Mouse (Mus musculus) forebrain, embryonic 11.5 days (tissue): ENCODE data around the gene Gm20498. TPM values are rescaled to one million over a fixed set of nuclear protein-coding genes. Genes with fewer than 3 reads are reported as not detected.
"Not testable (repeated sequence)": the region's sequence is repeated elsewhere in the genome, so short reads cannot be mapped to it uniquely, and the experiment has no call there.

Source experiments
- ATAC-seq: fragments of 200-750 bp; cut with Nextera tagmentation; replicated peaks from 2 replicates; pipeline ENCODE4 v1.8.0; 2017; ENCODE audit warnings: moderate TSS enrichment; ENCODE audit not compliant: low FRiP score
- DNase-seq: peaks from one replicate; pipeline ENCODE4 v3.0.0-alpha.2; 2017; ENCODE audit warnings: low spot score
- H3K27ac ChIP-seq: fragments of 300-500 bp; sonication (generic); 2 replicates; pipeline ENCODE4 v1.5.1; 2014; ENCODE audit warnings: low read depth, low read length
- H3K27me3 ChIP-seq: fragments of 300-500 bp; sonication (generic); 2 replicates; pipeline ENCODE4 v1.6.1; 2014; ENCODE audit warnings: mild to moderate bottlenecking, low read length, mixed read lengths; ENCODE audit not compliant: control insufficient read depth, insufficient read depth
- H3K36me3 ChIP-seq: fragments of 300-500 bp; sonication (generic); 2 replicates; pipeline ENCODE4 v1.6.1; 2014; ENCODE audit warnings: mild to moderate bottlenecking, low read length, moderate library complexity, mixed read lengths; ENCODE audit not compliant: control insufficient read depth, insufficient read depth
- H3K4me1 ChIP-seq: fragments of 300-500 bp; sonication (generic); replicated peaks from 2 replicates; pipeline ENCODE4 v1.6.1; 2014; ENCODE audit warnings: low read length, mixed read lengths; ENCODE audit not compliant: control insufficient read depth, insufficient read depth
- H3K4me2 ChIP-seq: fragments of 300-500 bp; sonication (generic); 2 replicates; pipeline ENCODE4 v1.6.1; 2014; ENCODE audit warnings: low read depth, mild to moderate bottlenecking, low read length, moderate library complexity, mixed read lengths; ENCODE audit not compliant: severe bottlenecking
- H3K4me3 ChIP-seq: fragments of 300-500 bp; sonication (generic); 2 replicates; pipeline ENCODE4 v1.5.1; 2014; ENCODE audit warnings: low read depth, low read length
- H3K9ac ChIP-seq: fragments of 300-500 bp; sonication (generic); 2 replicates; pipeline ENCODE4 v1.6.1; 2014; ENCODE audit warnings: low read length
- H3K9me3 ChIP-seq: fragments of 300-500 bp; sonication (generic); 2 replicates; pipeline ENCODE4 v1.6.1; 2016; ENCODE audit warnings: low read length, mixed read lengths; ENCODE audit not compliant: control insufficient read depth
- WGBS: fragments of 180-500 bp; shearing (Covaris S2); extraction: QIAGEN DNeasy Blood & Tissue Kit; methylation state at CpG from one replicate; pipeline ENCODE4 v1.1.7; 2014; 5-methylcytosine and 5-hydroxymethylcytosine counted together
- polyA plus RNA-seq: library from polyadenylated mRNA; unstranded; fragments of >200 nt; fragmentation: Nextera tagmentation; extraction: Ambion mirVana; gene quantifications from 2 replicates; pipeline ENCODE4 v1.2.1, GENCODE M21; 2014

Gene Gm20498
- polyA plus RNA-seq, 1 experiment from 2014 or later: 28.0 TPM

- H3K36me3 ChIP-seq: no peaks in the 10 kb centered on the region
- no peak overlapping the region for H3K27ac ChIP-seq
- no peaks in the 10 kb centered on the region for H3K4me1 ChIP-seq
- H3K27me3 ChIP-seq: no peaks in the 10 kb centered on the region
- no peak overlapping the region for H3K9ac ChIP-seq
- no peak overlapping the region for H3K4me2 ChIP-seq
- H3K4me3 ChIP-seq: no peak overlapping the region
- no peaks in the 10 kb centered on the region for H3K9me3 ChIP-seq
- 96% methylated on average over 5 of the region's 5 CpGs for WGBS
- no peak for ATAC-seq
- DNase-seq: no peak
These were observed 42.2 kb downstream of the Gm20498 start for GRCm38 (mm10) chr12:81490491-81490890.

DNA sequence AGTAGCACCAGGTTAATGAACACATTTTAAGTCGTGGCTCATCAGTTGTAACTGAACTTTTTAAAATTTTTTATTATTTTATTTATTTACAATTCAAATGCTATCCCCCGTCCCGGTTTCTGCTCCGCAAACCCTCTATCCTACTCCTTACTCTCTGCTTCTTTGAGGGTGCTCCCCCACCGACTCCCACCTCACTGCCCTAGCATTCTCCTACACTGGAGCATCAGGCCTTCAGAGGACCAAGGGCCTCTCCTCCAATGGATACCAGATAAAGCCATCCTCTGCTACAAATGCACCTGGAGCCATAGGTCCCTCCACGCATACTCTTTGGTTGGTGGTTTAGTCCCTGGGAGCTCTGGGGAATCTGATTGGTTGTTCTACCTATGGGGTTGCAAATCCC lies 47.4 kb downstream of the Gm20498 start:
- peak overlapping the region; percentile 55 for H3K4me3 ChIP-seq
- peak overlapping the region; percentile 67; the same call in 1 of the 2 replicates for H3K9ac ChIP-seq
- no peaks in the 10 kb centered on the region for H3K9me3 ChIP-seq
- no peaks in the 10 kb centered on the region; the same call in 1 of the 2 replicates for H3K4me1 ChIP-seq
- WGBS: 42% methylated on average over 6 of the region's 6 CpGs
- H3K36me3 ChIP-seq: no peaks in the 10 kb centered on the region
- DNase-seq: no peak
- H3K4me2 ChIP-seq: peak overlapping the region; percentile 59
- no peak overlapping the region for H3K27ac ChIP-seq
- 0 out of 2 replicates have a peak, but pooled peaks have one; percentile 43 for ATAC-seq
- no peaks in the 10 kb centered on the region for H3K27me3 ChIP-seq

- 0% methylated on average over 31 of the region's 31 CpGs for WGBS
- Histone ChIP-seq H3K27ac (peak within 1 kb of the TSS; percentile 70; the same call in 1 of the 2 replicates), H3K36me3 (no peaks in the 10 kb centered on the region), H3K4me3 (peak within 1 kb of the TSS; percentile 55), H3K4me2 (peak within 1 kb of the TSS; percentile 59), H3K4me1 (no peaks in the 10 kb centered on the region; the same call in 1 of the 2 replicates), H3K27me3 (no peaks in the 10 kb centered on the region), H3K9ac (peak within 1 kb of the TSS; percentile 67), H3K9me3 (no peaks in the 10 kb centered on the region)
- DNase-seq (peak; percentile 91), ATAC-seq (peak; percentile 98)
These were observed 47.9 kb downstream of the Gm20498 start, which contains the start of gene Cox16 for GRCm38 (mm10) chr12:81484727-81485191. Gene Cox16, minus strand, starts transcription at chr12:81485127.

GRCm38 (mm10) chr12:81484212-81484611 lies 48.5 kb downstream of the Gm20498 start:
- H3K4me2 ChIP-seq: peak overlapping the region; percentile 59
- H3K4me3 ChIP-seq: peak overlapping the region; percentile 55
- no peaks in the 10 kb centered on the region; the same call in 1 of the 2 replicates for H3K4me1 ChIP-seq
- peak overlapping the region; percentile 67 for H3K9ac ChIP-seq
- ATAC-seq (no peak), DNase-seq (no peak)
- WGBS: 4% methylated on average over 7 of the region's 7 CpGs
- no peaks in the 10 kb centered on the region for H3K9me3 ChIP-seq
- no peaks in the 10 kb centered on the region for H3K36me3 ChIP-seq
- H3K27me3 ChIP-seq: no peaks in the 10 kb centered on the region
- H3K27ac ChIP-seq: no peak overlapping the region

- Histone ChIP-seq H3K36me3 (no peaks in the 10 kb centered on the region), H3K9ac (peak overlapping the region; percentile 39; the same call in 1 of the 2 replicates), H3K9me3 (no peaks in the 10 kb centered on the region), H3K4me3 (peak overlapping the region; percentile 55), H3K4me2 (peak overlapping the region; percentile 59), H3K4me1 (no peaks in the 10 kb centered on the region; the same call in 1 of the 2 replicates), H3K27ac (no peak overlapping the region), H3K27me3 (no peaks in the 10 kb centered on the region)
- no peak for ATAC-seq
- 49% methylated on average over 17 of the region's 17 CpGs for WGBS
- no peak for DNase-seq
These were observed 49.0 kb downstream of the Gm20498 start for GRCm38 (mm10) chr12:81483656-81484055.

DNA sequence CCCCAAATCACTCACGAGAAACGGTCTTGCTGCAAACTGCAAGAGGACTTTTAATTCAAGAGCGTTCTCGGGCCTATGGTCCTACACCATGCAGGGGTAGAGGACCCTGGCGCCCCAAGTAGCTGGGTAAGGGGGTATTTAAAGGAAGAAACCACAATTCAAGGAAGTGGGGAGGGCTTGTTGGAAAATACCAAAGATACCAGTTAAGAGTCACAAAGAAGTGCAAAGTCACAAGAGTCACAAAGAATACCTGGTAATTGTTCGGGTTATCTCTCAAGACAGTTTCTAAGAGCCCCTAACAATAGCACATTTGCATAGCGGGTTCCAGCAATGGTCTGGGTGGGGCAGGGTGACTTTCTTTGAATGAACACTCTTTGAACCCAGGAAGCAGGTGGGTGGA lies 73.7 kb downstream of the Gm20498 start:
- not testable (repeated sequence) for DNase-seq, H3K4me3 ChIP-seq, H3K9me3 ChIP-seq, H3K27ac ChIP-seq, H3K4me2 ChIP-seq, H3K27me3 ChIP-seq, ATAC-seq, H3K9ac ChIP-seq, H3K36me3 ChIP-seq, H3K4me1 ChIP-seq
- WGBS: 94% methylated on average over 7 of the region's 7 CpGs

- not testable (repeated sequence) for DNase-seq, H3K36me3 ChIP-seq, H3K9me3 ChIP-seq, ATAC-seq, H3K4me1 ChIP-seq, H3K9ac ChIP-seq, H3K4me2 ChIP-seq, H3K27ac ChIP-seq, H3K27me3 ChIP-seq, H3K4me3 ChIP-seq
- WGBS: 98% methylated on average over 9 of the region's 9 CpGs
These were observed 93.7 kb downstream of the Gm20498 start for GRCm38 (mm10) chr12:81438985-81439384.

DNA sequence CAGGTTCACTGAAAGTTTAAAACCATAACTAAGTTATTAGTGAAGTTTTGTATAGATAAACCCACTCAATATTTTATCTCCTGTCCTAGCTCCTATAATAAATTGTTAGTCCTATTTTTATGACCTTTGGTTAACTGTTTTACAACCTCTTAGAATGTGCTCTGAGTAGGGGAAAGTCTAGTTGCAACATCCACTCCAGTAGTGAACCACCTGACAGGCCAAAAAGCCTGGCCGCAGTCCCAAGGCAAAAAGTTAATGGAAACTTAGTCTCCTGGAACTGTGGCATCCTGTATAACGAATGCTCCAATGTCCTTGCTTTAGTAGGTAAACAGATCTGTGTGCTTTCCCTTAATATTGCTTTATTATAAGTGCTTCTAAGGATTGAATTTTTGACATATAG lies 97.9 kb downstream of the Gm20498 start:
- not testable (repeated sequence) for H3K27ac ChIP-seq, H3K4me2 ChIP-seq, H3K27me3 ChIP-seq, DNase-seq, H3K36me3 ChIP-seq, H3K9ac ChIP-seq, H3K4me3 ChIP-seq, H3K4me1 ChIP-seq, ATAC-seq, H3K9me3 ChIP-seq
- WGBS: 88% methylated on average over 2 of the region's 2 CpGs

DNA sequence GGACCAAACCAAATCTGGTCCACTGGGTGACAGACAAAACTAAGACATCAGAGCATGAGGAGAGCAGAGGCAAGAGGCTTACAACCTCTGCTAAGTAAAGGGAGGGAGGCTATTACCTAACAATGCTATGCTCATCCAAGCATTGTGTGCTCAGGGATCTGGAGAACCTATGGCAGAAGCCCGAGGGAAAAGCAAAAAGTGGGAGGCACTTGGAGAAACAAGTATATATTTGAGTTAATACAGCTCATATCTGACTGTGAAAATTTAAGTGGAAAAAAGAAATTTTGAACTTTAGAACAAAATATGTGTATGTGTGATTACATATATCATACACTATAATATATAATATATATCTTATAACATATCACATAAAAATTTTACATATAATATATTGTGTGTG lies 110.9 kb downstream of the Gm20498 start, which contains the start of gene Adam4:
TSS of gene Adam4 (minus strand) at position 101 of the 400 bp plus-strand sequence.
- Histone ChIP-seq H3K9me3 (no peaks in the 10 kb centered on the region), H3K4me2 (no peak within 1 kb of the TSS), H3K27ac (no peak within 1 kb of the TSS), H3K4me3 (no peak within 1 kb of the TSS), H3K4me1 (no peaks in the 10 kb centered on the region), H3K27me3 (no peaks in the 10 kb centered on the region), H3K36me3 (no peaks in the 10 kb centered on the region), H3K9ac (no peak within 1 kb of the TSS)
- DNase-seq: no peak
- no peak for ATAC-seq
- WGBS: 94% methylated on average over 1 of the region's 1 CpGs
